Mouse (Mus musculus): ENCODE data around the gene Hdhd5. TPM values are rescaled to one million over a fixed set of nuclear protein-coding genes. Genes with fewer than 3 reads are reported as not detected.
A peak's percentile ranks its signal among the peaks of the same experiment; 100 is the strongest.

Hdhd5 gene
- total RNA-seq, 2 experiments from 2014 or later, result 4.7 to 9.6 TPM

DNA sequence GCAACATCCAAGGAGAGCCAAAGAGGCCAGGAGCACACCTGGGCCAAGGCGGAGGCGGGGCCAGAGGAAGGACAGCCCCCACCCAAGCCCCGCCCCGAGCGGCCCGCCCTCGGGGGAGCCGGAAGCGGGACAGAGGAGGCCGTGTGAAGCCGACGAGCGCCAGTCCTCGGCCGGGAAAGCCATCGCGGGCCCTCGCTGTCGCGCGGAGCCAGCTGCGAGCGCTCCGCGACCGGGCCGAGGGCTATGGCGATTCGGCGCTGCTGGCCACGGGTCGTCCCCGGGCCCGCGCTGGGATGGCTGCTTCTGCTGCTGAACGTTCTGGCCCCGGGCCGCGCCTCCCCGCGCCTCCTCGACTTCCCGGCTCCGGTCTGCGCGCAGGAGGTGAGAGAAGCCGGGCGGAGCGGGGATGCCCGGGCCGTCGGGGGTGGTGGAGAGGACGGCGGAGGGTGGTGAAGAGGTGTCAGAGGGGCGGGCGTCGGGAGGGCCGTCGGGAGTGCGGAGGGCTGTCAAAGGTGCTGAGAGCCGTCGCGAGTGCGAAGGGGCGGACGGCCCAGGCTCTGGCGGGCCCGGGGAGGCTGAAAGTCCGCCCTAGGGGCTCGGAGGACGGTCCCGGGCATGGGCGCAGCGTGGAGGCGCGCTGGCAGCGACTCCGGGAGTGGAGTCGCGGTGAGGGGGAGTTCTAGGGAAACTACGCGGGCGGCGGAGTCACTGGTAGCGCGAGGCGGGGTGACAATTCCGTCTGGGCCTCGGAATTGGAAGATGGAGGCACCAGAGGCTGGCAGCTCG is 67.8 kb downstream of the Hdhd5 start, which contains the start of gene Il17ra:
Gene Il17ra (plus strand): TSS at position 162 of the 786 bp plus-strand sequence.
- ATAC-seq (replicated peaks; ENCODE audit: poor library complexity, severe bottlenecking), result peak; percentile 29

DNA sequence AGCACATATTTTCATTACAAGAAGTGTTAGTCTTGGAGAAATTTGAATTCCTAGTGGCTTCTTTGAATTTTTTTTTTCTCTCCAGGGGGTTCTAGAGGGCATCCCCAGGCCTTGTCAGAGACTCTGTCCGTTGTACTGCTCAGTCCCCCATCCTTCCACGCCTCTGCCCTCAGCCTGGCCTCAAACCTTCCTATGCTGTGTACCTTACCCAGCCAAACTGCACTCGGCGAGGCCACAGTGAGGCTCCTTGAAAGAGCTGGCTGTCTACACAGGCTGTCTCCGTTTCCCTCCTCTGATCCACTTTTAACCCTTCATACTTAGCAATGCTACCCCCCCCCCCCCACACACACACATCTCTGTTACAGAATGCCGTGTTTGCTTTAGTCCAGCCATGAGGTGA is 68.9 kb downstream of the Hdhd5 start:
- no peak for ATAC-seq (replicated peaks; ENCODE audit: poor library complexity, severe bottlenecking)

DNA sequence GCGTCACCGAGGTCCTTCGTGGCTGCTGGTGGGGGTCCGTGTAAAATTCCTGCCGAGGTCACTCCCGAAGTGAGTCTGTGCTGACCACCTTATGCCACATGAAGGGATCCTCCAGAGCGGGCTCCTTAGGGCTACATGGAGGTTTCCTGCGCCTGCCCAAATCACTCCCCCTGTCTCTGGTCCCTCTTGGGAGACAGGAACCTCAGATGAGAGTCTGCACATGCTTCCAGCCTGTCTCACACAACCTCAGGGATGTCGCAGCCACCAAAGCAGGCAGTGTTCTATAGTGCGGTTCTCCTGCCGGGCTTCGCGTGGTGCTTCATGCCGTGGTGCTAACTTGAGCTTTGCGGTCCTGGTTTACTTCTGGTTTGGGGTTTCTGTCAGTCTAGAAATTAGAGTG is 69.9 kb downstream of the Hdhd5 start:
- no peak for ATAC-seq (replicated peaks; ENCODE audit: poor library complexity, severe bottlenecking)

Other genes starting within 250 kb of the Hdhd5 start
- gene D330020A13Rik, start 237.0 kb downstream of the Hdhd5 start, total RNA-seq (2014; fragmentation: Nextera tagmentation), result not detected in 2 replicates
- gene D330020A13Rik, start 237.0 kb downstream of the Hdhd5 start, total RNA-seq (2017), result not detected in 2 replicates
- not detected in 2 replicates for gene B4galnt3, start 236.8 kb downstream of the Hdhd5 start, total RNA-seq (2014; fragmentation: Nextera tagmentation)
- not detected in 2 replicates for gene B4galnt3, start 236.8 kb downstream of the Hdhd5 start, total RNA-seq (2017)
- 30.9 and 42.5 TPM in 2 replicates for gene Kdm5a, start 167.2 kb downstream of the Hdhd5 start, total RNA-seq (2014; fragmentation: Nextera tagmentation)
- gene Kdm5a, start 167.2 kb downstream of the Hdhd5 start, total RNA-seq (2017), result 70.2 and 81.0 TPM in 2 replicates
- gene Ccdc77, start 166.9 kb downstream of the Hdhd5 start, total RNA-seq (2014; fragmentation: Nextera tagmentation), result 18.6 and 21.6 TPM in 2 replicates
- 32.6 and 32.7 TPM in 2 replicates for gene Ccdc77, start 166.9 kb downstream of the Hdhd5 start, total RNA-seq (2017)
- 17.1 and 29.8 TPM in 2 replicates for gene Il17ra, start 68.1 kb downstream of the Hdhd5 start, total RNA-seq (2014; fragmentation: Nextera tagmentation)
- gene Il17ra, start 68.1 kb downstream of the Hdhd5 start, total RNA-seq (2017), result 17.0 and 27.7 TPM in 2 replicates
- gene Tmem121b, start 37.5 kb downstream of the Hdhd5 start, total RNA-seq (2014; fragmentation: Nextera tagmentation), result not detected in 2 replicates
- not detected in 2 replicates for gene Tmem121b, start 37.5 kb downstream of the Hdhd5 start, total RNA-seq (2017)
- gene Cecr2, start 135.1 kb upstream of the Hdhd5 start, total RNA-seq (2014; fragmentation: Nextera tagmentation), result 0.15 TPM in 1 of 2 replicates, not detected in the other
- gene Cecr2, start 135.1 kb upstream of the Hdhd5 start, total RNA-seq (2017), result not detected in 2 replicates
- not detected in 2 replicates for gene Slc25a18, start 242.3 kb upstream of the Hdhd5 start, total RNA-seq (2014; fragmentation: Nextera tagmentation)
- not detected in 2 replicates for gene Slc25a18, start 242.3 kb upstream of the Hdhd5 start, total RNA-seq (2017)

Data from granulocyte monocyte progenitor cell, adult 5-6 weeks (primary cell).